Mouse (Mus musculus): ENCODE measurements around the gene Kcnb1. TPM values are rescaled to one million over a fixed set of nuclear protein-coding genes. Genes with fewer than 3 reads are reported as not detected.

Kcnb1 gene
- total and polyA plus RNA-seq, 2 experiments from 2014 or later: 1.7 to 4.8 TPM

DNA sequence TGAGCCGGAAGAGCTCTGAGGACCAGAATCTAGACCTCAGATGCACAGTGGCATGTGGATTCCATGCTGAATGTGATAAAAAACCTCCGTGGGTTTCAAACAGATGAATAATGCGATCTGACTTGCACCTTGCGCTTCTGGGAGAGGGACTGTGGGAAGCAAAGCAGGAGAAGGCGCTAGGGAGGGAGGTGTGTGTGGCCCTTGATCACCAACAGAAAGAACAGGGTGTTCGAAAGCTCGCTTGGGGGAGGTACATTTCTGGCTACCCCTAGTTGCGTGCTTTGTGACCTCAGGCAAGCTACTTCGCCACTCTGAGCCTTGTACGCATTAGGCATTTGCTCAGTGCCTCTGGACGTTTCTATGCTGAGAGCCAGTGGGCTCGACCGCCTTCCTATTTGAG, 4.0 kb downstream of the Kcnb1 start:
- DNase-seq (ENCODE audit: low spot score): no peak
- Histone ChIP-seq H3K4me3 (ENCODE audit: low read depth, low read length) (no peak overlapping the region), H3K9me3 (replicated peaks; ENCODE audit: control insufficient read depth, low read length) (no peaks in the 10 kb centered on the region), H3K36me3 (replicated peaks; ENCODE audit: control insufficient read depth, insufficient read depth, low read length) (no peaks in the 10 kb centered on the region), H3K27me3 (ENCODE audit: control insufficient read depth, insufficient read depth, low read length) (peaks cover 32% of the 10 kb centered on the region), H3K27ac (ENCODE audit: low read depth) (no peak overlapping the region), H3K4me2 (ENCODE audit: low read depth, low read length) (no peak overlapping the region), H3K4me1 (ENCODE audit: control insufficient read depth, insufficient read depth) (peaks cover 12% of the 10 kb centered on the region; the same call in 1 of the 2 replicates), H3K9ac (replicated peaks; ENCODE audit: low read depth, low read length) (no peak overlapping the region)
- no peak for ATAC-seq (ENCODE audit: insufficient read depth, low read depth)
- TF ChIP-seq EP300 (IDR thresholded peaks at IDR 0.05; ENCODE audit: low read depth): no peak
- WGBS: 60% methylated on average over 13 of the region's 13 CpGs

DNA sequence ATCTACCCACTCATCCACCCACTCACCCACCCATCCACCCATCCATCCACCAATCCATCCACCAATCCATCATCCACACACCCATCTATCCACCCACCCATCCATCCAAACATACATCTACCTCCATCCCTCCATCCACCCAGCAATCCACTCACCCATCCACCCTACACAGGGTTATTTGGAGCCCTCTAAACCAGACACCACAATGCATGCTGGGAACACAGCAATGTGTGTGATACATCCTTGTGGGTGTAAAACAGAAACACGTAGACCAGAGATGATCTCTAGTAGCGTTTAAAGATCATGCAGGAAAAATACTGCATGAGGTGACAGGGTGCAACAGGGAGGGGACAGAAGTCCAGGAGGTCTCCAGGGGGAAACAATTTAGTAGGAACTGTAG, 4.5 kb downstream of the Kcnb1 start:
- peaks cover 7% of the 10 kb centered on the region; the same call in 1 of the 2 replicates for H3K4me1 ChIP-seq (ENCODE audit: control insufficient read depth, insufficient read depth)
- H3K4me2 ChIP-seq (ENCODE audit: low read depth, low read length): no peak overlapping the region
- H3K9ac ChIP-seq (replicated peaks; ENCODE audit: low read depth, low read length): no peak overlapping the region
- 72% methylated on average over 2 of the region's 2 CpGs for WGBS
- no peaks in the 10 kb centered on the region for H3K36me3 ChIP-seq (replicated peaks; ENCODE audit: control insufficient read depth, insufficient read depth, low read length)
- peaks cover 26% of the 10 kb centered on the region for H3K27me3 ChIP-seq (ENCODE audit: control insufficient read depth, insufficient read depth, low read length)
- H3K4me3 ChIP-seq (ENCODE audit: low read depth, low read length): no peak overlapping the region
- TF ChIP-seq EP300 (IDR thresholded peaks at IDR 0.05; ENCODE audit: low read depth) (no peak), CTCF (IDR thresholded peaks at IDR 0.05; ENCODE audit: low read depth) (no peak)
- no peak overlapping the region for H3K27ac ChIP-seq (ENCODE audit: low read depth)
- ATAC-seq (ENCODE audit: insufficient read depth, low read depth) (no peak), DNase-seq (ENCODE audit: low spot score) (no peak)
- no peaks in the 10 kb centered on the region for H3K9me3 ChIP-seq (replicated peaks; ENCODE audit: control insufficient read depth, low read length)

DNA sequence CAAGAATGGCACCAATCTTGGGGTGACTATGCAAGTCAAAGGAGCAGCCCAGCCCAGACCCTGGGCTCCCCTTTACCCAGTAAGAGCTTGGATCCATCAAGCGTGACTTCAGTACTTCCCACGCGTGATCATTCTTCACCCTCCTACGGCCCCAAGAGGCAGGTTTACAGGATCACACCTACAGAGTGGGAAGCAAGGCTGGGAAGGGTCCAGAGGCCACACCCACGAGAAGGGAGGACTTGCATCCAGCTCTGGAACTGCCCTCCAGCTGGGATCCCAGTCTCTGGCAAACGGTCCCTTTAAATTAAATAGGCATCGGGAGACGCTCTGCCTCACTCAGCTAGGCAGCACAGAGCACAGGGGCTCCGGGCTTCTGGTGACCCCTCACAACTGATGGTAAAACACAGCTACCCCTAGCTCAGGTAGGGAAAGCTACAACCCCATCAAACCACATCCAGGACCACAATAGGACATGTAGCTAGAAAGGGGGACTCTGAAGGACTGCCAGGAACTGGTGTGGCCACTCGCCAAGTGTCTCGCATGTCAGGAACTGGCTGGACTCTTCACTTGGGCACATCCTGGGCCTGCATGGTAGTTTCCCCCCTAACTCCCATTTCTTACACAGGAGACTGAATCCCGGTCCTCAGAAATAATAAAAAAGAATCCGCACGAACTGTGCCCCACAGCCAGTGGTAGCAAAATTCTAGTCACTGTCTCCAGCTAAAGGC, 8.1 kb downstream of the Kcnb1 start:
- TF ChIP-seq EP300 (IDR thresholded peaks at IDR 0.05; ENCODE audit: low read depth) (no peak), CTCF (IDR thresholded peaks at IDR 0.05; ENCODE audit: low read depth) (no peak)
- no peak overlapping the region for H3K4me3 ChIP-seq (ENCODE audit: low read depth, low read length)
- no peak overlapping the region for H3K4me2 ChIP-seq (ENCODE audit: low read depth, low read length)
- no peaks in the 10 kb centered on the region for H3K4me1 ChIP-seq (ENCODE audit: control insufficient read depth, insufficient read depth)
- H3K9ac ChIP-seq (replicated peaks; ENCODE audit: low read depth, low read length): no peak overlapping the region
- ATAC-seq (ENCODE audit: insufficient read depth, low read depth): no peak
- no peaks in the 10 kb centered on the region for H3K36me3 ChIP-seq (replicated peaks; ENCODE audit: control insufficient read depth, insufficient read depth, low read length)
- no peaks in the 10 kb centered on the region for H3K9me3 ChIP-seq (replicated peaks; ENCODE audit: control insufficient read depth, low read length)
- no peak overlapping the region for H3K27ac ChIP-seq (ENCODE audit: low read depth)
- 0 out of 2 replicates have a peak, but pooled peaks cover 5% of the 10 kb centered on the region for H3K27me3 ChIP-seq (ENCODE audit: control insufficient read depth, insufficient read depth, low read length)
- no peak for DNase-seq (ENCODE audit: low spot score)
- 75% methylated on average over 14 of the region's 14 CpGs for WGBS

DNA sequence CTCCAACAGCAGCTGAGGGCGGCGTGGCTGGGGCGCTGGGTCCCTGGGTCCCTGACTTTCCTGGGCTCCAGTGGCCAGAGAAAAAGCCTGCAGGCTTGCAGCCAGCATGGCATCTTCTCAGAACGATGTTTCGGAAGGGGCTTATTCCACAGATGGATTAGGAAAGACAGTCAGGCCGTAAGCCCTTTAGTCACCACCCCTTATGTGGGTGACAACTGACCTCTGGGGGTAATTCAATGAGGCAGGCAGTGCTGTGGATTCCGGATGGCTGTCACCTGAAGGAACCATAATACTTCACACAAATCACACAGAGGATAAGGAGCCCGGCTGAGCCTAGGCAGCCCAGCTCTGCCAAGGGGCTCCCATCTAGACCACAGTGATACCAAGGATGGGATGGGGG, 8.9 kb downstream of the Kcnb1 start:
- no peaks in the 10 kb centered on the region for H3K9me3 ChIP-seq (replicated peaks; ENCODE audit: control insufficient read depth, low read length)
- no peak for DNase-seq (ENCODE audit: low spot score)
- no peaks in the 10 kb centered on the region for H3K36me3 ChIP-seq (replicated peaks; ENCODE audit: control insufficient read depth, insufficient read depth, low read length)
- no peak overlapping the region for H3K27ac ChIP-seq (ENCODE audit: low read depth)
- no peaks in the 10 kb centered on the region for H3K27me3 ChIP-seq (ENCODE audit: control insufficient read depth, insufficient read depth, low read length)
- WGBS: 78% methylated on average over 8 of the region's 8 CpGs
- H3K9ac ChIP-seq (replicated peaks; ENCODE audit: low read depth, low read length): no peak overlapping the region
- no peak overlapping the region for H3K4me2 ChIP-seq (ENCODE audit: low read depth, low read length)
- TF ChIP-seq CTCF (IDR thresholded peaks at IDR 0.05; ENCODE audit: low read depth): no peak
- no peak for TF ChIP-seq EP300 (IDR thresholded peaks at IDR 0.05; ENCODE audit: low read depth)
- no peak for ATAC-seq (ENCODE audit: insufficient read depth, low read depth)
- no peak overlapping the region for H3K4me3 ChIP-seq (ENCODE audit: low read depth, low read length)
- no peaks in the 10 kb centered on the region for H3K4me1 ChIP-seq (ENCODE audit: control insufficient read depth, insufficient read depth)

GRCm38 (mm10) chr2:167179301-167179700, 10.7 kb downstream of the Kcnb1 start:
- H3K4me1 ChIP-seq (ENCODE audit: control insufficient read depth, insufficient read depth): no peaks in the 10 kb centered on the region
- no peak overlapping the region for H3K4me2 ChIP-seq (ENCODE audit: low read depth, low read length)
- no peaks in the 10 kb centered on the region for H3K27me3 ChIP-seq (ENCODE audit: control insufficient read depth, insufficient read depth, low read length)
- no peak overlapping the region for H3K27ac ChIP-seq (ENCODE audit: low read depth)
- ATAC-seq (ENCODE audit: insufficient read depth, low read depth) (no peak), DNase-seq (ENCODE audit: low spot score) (no peak)
- TF ChIP-seq CTCF (IDR thresholded peaks at IDR 0.05; ENCODE audit: low read depth) (no peak), EP300 (IDR thresholded peaks at IDR 0.05; ENCODE audit: low read depth) (no peak)
- H3K36me3 ChIP-seq (replicated peaks; ENCODE audit: control insufficient read depth, insufficient read depth, low read length): no peaks in the 10 kb centered on the region
- WGBS: 75% methylated on average over 10 of the region's 10 CpGs
- no peaks in the 10 kb centered on the region for H3K9me3 ChIP-seq (replicated peaks; ENCODE audit: control insufficient read depth, low read length)
- no peak overlapping the region for H3K4me3 ChIP-seq (ENCODE audit: low read depth, low read length)
- H3K9ac ChIP-seq (replicated peaks; ENCODE audit: low read depth, low read length): no peak overlapping the region

DNA sequence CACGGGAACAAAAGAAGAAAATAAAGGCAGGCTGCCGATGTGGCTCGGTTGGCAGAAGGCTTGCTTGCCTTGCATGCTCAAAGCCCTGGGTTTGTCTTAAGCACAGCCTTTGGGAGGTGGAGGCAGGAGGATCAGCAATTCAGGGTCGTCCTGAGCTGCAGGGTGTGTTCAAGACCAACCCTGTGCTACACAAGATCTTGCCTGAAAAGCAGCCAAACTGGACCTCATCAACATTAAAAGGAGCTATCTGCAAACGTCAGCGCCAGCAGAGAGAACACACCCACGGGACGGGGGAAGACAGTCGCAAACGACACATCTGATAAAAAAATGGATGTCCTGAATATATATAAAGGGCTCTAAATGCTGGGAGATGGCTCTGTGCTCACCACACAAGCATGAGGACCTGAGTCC, 12.7 kb downstream of the Kcnb1 start:
- Histone ChIP-seq H3K36me3 (replicated peaks; ENCODE audit: control insufficient read depth, insufficient read depth, low read length) (no peaks in the 10 kb centered on the region), H3K27me3 (ENCODE audit: control insufficient read depth, insufficient read depth, low read length) (no peaks in the 10 kb centered on the region), H3K4me1 (ENCODE audit: control insufficient read depth, insufficient read depth) (no peaks in the 10 kb centered on the region), H3K27ac (ENCODE audit: low read depth) (no peak overlapping the region), H3K4me3 (ENCODE audit: low read depth, low read length) (no peak overlapping the region), H3K4me2 (ENCODE audit: low read depth, low read length) (no peak overlapping the region), H3K9ac (replicated peaks; ENCODE audit: low read depth, low read length) (no peak overlapping the region), H3K9me3 (replicated peaks; ENCODE audit: control insufficient read depth, low read length) (no peaks in the 10 kb centered on the region)
- ATAC-seq (ENCODE audit: insufficient read depth, low read depth): no peak
- DNase-seq (ENCODE audit: low spot score): no peak
- no peak for TF ChIP-seq EP300 (IDR thresholded peaks at IDR 0.05; ENCODE audit: low read depth)
- no peak for TF ChIP-seq CTCF (IDR thresholded peaks at IDR 0.05; ENCODE audit: low read depth)
- 59% methylated on average over 10 of the region's 10 CpGs for WGBS
